Mouse (Mus musculus) MEL (cell line): ENCODE results near the gene Ofcc1. TPM values are rescaled to one million over a fixed set of nuclear protein-coding genes. Genes with fewer than 3 reads are reported as not detected.

ENCODE experiments used
- DNase-seq: peaks from one replicate; pipeline ENCODE4 v3.0.0; 2011; ENCODE audit warnings: low read depth, low spot score
- H3K27ac ChIP-seq: 2 replicates; pipeline ENCODE4 v1.5.1; 2012; ENCODE audit warnings: low read depth, mild to moderate bottlenecking, control low read depth, low read length, moderate library complexity; ENCODE audit not compliant: control insufficient read depth
- H3K27me3 ChIP-seq, 2 experiments: fragments of 150-350 bp in 1 of 2; sonication (generic) in 1 of 2; 2 replicates each; pipeline ENCODE4 v1.6.1; 2012; ENCODE audit warnings: low read length in 2 of 2, mild to moderate bottlenecking in 2 of 2, improper control_type of control experiment in 1 of 2, moderate library complexity in 1 of 2; ENCODE audit not compliant: insufficient read depth in 2 of 2, control insufficient read depth in 1 of 2
- H3K36me3 ChIP-seq, 2 experiments: 2 replicates each; pipeline ENCODE4 v1.6.1; 2012 to 2014; ENCODE audit warnings: low read length in 2 of 2, improper control_type of control experiment in 1 of 2, inconsistent platforms in 1 of 2, mild to moderate bottlenecking in 1 of 2; ENCODE audit not compliant: insufficient read depth in 2 of 2, control insufficient read depth in 1 of 2
- H3K4me1 ChIP-seq, 2 experiments: fragments of 150-350 bp in 1 of 2; sonication (generic) in 1 of 2; 2 replicates each; pipeline ENCODE4 v1.6.1; 2012; ENCODE audit warnings: low read length in 2 of 2, improper control_type of control experiment in 1 of 2, mild to moderate bottlenecking in 1 of 2; ENCODE audit not compliant: insufficient read depth in 2 of 2, control insufficient read depth in 1 of 2
- H3K4me3 ChIP-seq, 2 experiments: fragments of 150-350 bp in 1 of 2; sonication (generic) in 1 of 2; 2 replicates each; pipeline ENCODE4 v1.5.1; 2012; ENCODE audit warnings: low read depth in 2 of 2, low read length in 2 of 2, mild to moderate bottlenecking in 2 of 2, moderate library complexity in 2 of 2, control low read depth in 1 of 2, improper control_type of control experiment in 1 of 2; ENCODE audit not compliant: control insufficient read depth in 1 of 2, insufficient read depth in 1 of 2
- H3K79me2 ChIP-seq: 2 replicates; pipeline ENCODE4 v1.6.1; 2012; ENCODE audit warnings: mild to moderate bottlenecking, low read length, moderate library complexity; ENCODE audit not compliant: control insufficient read depth, poor library complexity, insufficient read depth
- H3K9ac ChIP-seq: 2 replicates; pipeline ENCODE4 v1.6.1; 2012; ENCODE audit warnings: low read depth, mild to moderate bottlenecking, control low read depth, low read length, moderate library complexity; ENCODE audit not compliant: control insufficient read depth, poor library complexity, severe bottlenecking
- H3K9me3 ChIP-seq: fragments of 150-350 bp; sonication (generic); replicated peaks from 2 replicates; pipeline ENCODE4 v1.6.1; 2012; ENCODE audit warnings: mild to moderate bottlenecking, low read length, improper control_type of control experiment, moderate library complexity; ENCODE audit not compliant: insufficient read depth
- CHD1 ChIP-seq: IDR thresholded peaks from 2 replicates; pipeline ENCODE4 v1.6.1; 2012; ENCODE audit warnings: low read depth, mild to moderate bottlenecking, inconsistent platforms, low read length, improper control_type of control experiment
- CHD2 ChIP-seq: IDR thresholded peaks from 2 replicates; pipeline ENCODE4 v1.6.1; 2011; ENCODE audit warnings: low read length, improper control_type of control experiment
- ELF1 ChIP-seq: IDR thresholded peaks from 2 replicates; pipeline ENCODE4 v1.6.1; 2014; ENCODE audit warnings: low read depth, mild to moderate bottlenecking, inconsistent platforms, low read length, improper control_type of control experiment, moderate library complexity
- EP300 ChIP-seq, 2 experiments: IDR thresholded peaks; 2 replicates each; pipeline ENCODE4 v1.6.1; 2011; ENCODE audit warnings: improper control_type of control experiment in 2 of 2, low read length in 2 of 2, low read depth in 1 of 2, mild to moderate bottlenecking in 1 of 2
- ETS1 ChIP-seq: IDR thresholded peaks from 2 replicates; pipeline ENCODE4 v1.6.1; 2012; ENCODE audit warnings: low read depth, mild to moderate bottlenecking, inconsistent platforms, low read length, improper control_type of control experiment, moderate library complexity
- GATA1 ChIP-seq: IDR thresholded peaks from 2 replicates; pipeline ENCODE4 v1.6.1; 2011; ENCODE audit warnings: low read depth, low read length, improper control_type of control experiment
- HCFC1 ChIP-seq: IDR thresholded peaks from 2 replicates; pipeline ENCODE4 v1.6.1; 2012; ENCODE audit warnings: low read depth, mild to moderate bottlenecking, inconsistent platforms, low read length, improper control_type of control experiment, moderate library complexity
- JUND ChIP-seq: IDR thresholded peaks from 2 replicates; pipeline ENCODE4 v1.6.1; 2011; ENCODE audit warnings: low read depth, mild to moderate bottlenecking, improper control_type of control experiment, low read length
- MAX ChIP-seq: IDR thresholded peaks from 2 replicates; pipeline ENCODE4 v1.6.1; 2011; ENCODE audit warnings: low read length, improper control_type of control experiment
- MEF2A ChIP-seq: IDR thresholded peaks from 2 replicates; pipeline ENCODE4 v1.6.1; 2014; ENCODE audit warnings: low read depth, mild to moderate bottlenecking, inconsistent platforms, low read length, improper control_type of control experiment; ENCODE audit not compliant: poor library complexity, insufficient replicate concordance, severe bottlenecking; ENCODE audit errors: extremely low read depth
- MYB ChIP-seq: IDR thresholded peaks from 2 replicates; pipeline ENCODE4 v1.6.1; 2011; ENCODE audit warnings: mild to moderate bottlenecking, low read depth, low read length, improper control_type of control experiment
- NRF1 ChIP-seq: IDR thresholded peaks from 2 replicates; pipeline ENCODE4 v1.6.1; 2014; ENCODE audit warnings: low read depth, mild to moderate bottlenecking, inconsistent platforms, low read length, improper control_type of control experiment, moderate library complexity; ENCODE audit not compliant: poor library complexity, insufficient read depth, severe bottlenecking
- POLR2A ChIP-seq, 2 experiments: IDR thresholded peaks; 2 replicates each; pipeline ENCODE4 v1.6.1; 2011 to 2012; ENCODE audit warnings: low read length in 2 of 2, mild to moderate bottlenecking in 2 of 2, control low read depth in 1 of 2, improper control_type of control experiment in 1 of 2, low read depth in 1 of 2, moderate library complexity in 1 of 2; ENCODE audit not compliant: control insufficient read depth in 1 of 2, insufficient read depth in 1 of 2, poor library complexity in 1 of 2
- POLR2AphosphoS5 ChIP-seq: IDR thresholded peaks from 2 replicates; pipeline ENCODE4 v1.6.1; 2012; ENCODE audit warnings: low read depth, borderline replicate concordance, mild to moderate bottlenecking, inconsistent platforms, low read length, moderate library complexity, mixed read lengths
- RCOR1 ChIP-seq: IDR thresholded peaks from 2 replicates; pipeline ENCODE4 v1.6.1; 2012; ENCODE audit warnings: low read depth, mild to moderate bottlenecking, inconsistent platforms, low read length, improper control_type of control experiment
- SIN3A ChIP-seq: IDR thresholded peaks from 2 replicates; pipeline ENCODE4 v1.6.1; 2012; ENCODE audit warnings: low read length, improper control_type of control experiment, inconsistent platforms
- TBP ChIP-seq: IDR thresholded peaks from 2 replicates; pipeline ENCODE4 v1.8.0; 2011; ENCODE audit warnings: low read depth, low read length, improper control_type of control experiment
- TCF12 ChIP-seq: IDR thresholded peaks from 2 replicates; pipeline ENCODE4 v1.6.1; 2014; ENCODE audit warnings: low read depth, mild to moderate bottlenecking, inconsistent platforms, low read length, improper control_type of control experiment, moderate library complexity
- ZC3H11A ChIP-seq: IDR thresholded peaks from 2 replicates; pipeline ENCODE4 v1.6.1; 2012; ENCODE audit warnings: low read depth, mild to moderate bottlenecking, inconsistent platforms, low read length, improper control_type of control experiment
- ZKSCAN1 ChIP-seq: IDR thresholded peaks from 2 replicates; pipeline ENCODE4 v1.6.1; 2012; ENCODE audit warnings: low read depth, mild to moderate bottlenecking, inconsistent platforms, low read length, improper control_type of control experiment, moderate library complexity
- ZMIZ1 ChIP-seq: IDR thresholded peaks from 2 replicates; pipeline ENCODE4 v1.6.1; 2012; ENCODE audit warnings: low read depth, mild to moderate bottlenecking, inconsistent platforms, low read length, improper control_type of control experiment, moderate library complexity
- ZNF384 ChIP-seq: IDR thresholded peaks from 2 replicates; pipeline ENCODE4 v1.6.1; 2012; ENCODE audit warnings: low read depth, mild to moderate bottlenecking, inconsistent platforms, low read length, improper control_type of control experiment
- polyA plus RNA-seq, 2 experiments: library from polyadenylated mRNA; stranded (reverse) in 1 of 2; unstranded in 1 of 2; fragments of >175 nt in 1 of 2; fragments of >200 nt in 1 of 2; gene quantifications; 2 replicates each; pipeline versions ENCODE4 v1.2.1 to v1.2.4; 2012; ENCODE audit warnings: low replicate concordance in 2 of 2, low read depth in 1 of 2; ENCODE audit not compliant: insufficient read length in 2 of 2, insufficient read depth in 1 of 2, missing spikeins in 1 of 2
- total RNA-seq: library from RNA; depleted of rRNA; stranded (reverse); fragments of 300-350 nt; gene quantifications from 2 replicates; pipeline ENCODE4 v1.2.3, GENCODE M21; 2012

Gene Ofcc1
- total and polyA plus RNA-seq, 3 experiments = not detected

- H3K36me3 ChIP-seq = no peaks in the 10 kb centered on the region
- H3K4me1 ChIP-seq = no peaks in the 10 kb centered on the region
- no peaks in the 10 kb centered on the region for H3K9me3 ChIP-seq
- H3K4me3 ChIP-seq = no peak overlapping the region
- H3K79me2 ChIP-seq = no peaks in the 10 kb centered on the region
- TF ChIP-seq CHD2 (no peak), ZKSCAN1 (no peak), POLR2AphosphoS5 (no peak), JUND (no peak), POLR2A (IDR thresholded peaks at IDR 0.05; ENCODE audit: control insufficient read depth in 1 of 2, insufficient read depth in 1 of 2, low read depth in 1 of 2, low read length in 2 of 2, poor library complexity in 1 of 2) (no peak), ZNF384 (no peak), ELF1 (no peak), GATA1 (no peak)
- DNase-seq = no peak
- H3K9ac ChIP-seq = no peak overlapping the region
- no peaks in the 10 kb centered on the region for H3K27me3 ChIP-seq
- no peak overlapping the region for H3K27ac ChIP-seq
These were observed 75.9 kb downstream of the Ofcc1 start for GRCm38 (mm10) chr13:40285234-40285791.

- Histone ChIP-seq H3K4me1 (no peaks in the 10 kb centered on the region), H3K9me3 (no peaks in the 10 kb centered on the region), H3K9ac (no peak overlapping the region), H3K27me3 (no peaks in the 10 kb centered on the region), H3K79me2 (no peaks in the 10 kb centered on the region), H3K4me3 (no peak overlapping the region), H3K36me3 (no peaks in the 10 kb centered on the region), H3K27ac (no peak overlapping the region)
- no peak for DNase-seq
- TF ChIP-seq ZC3H11A (no peak), ZKSCAN1 (no peak), HCFC1 (no peak), POLR2A (IDR thresholded peaks at IDR 0.05; ENCODE audit: control insufficient read depth in 1 of 2, insufficient read depth in 1 of 2, low read depth in 1 of 2, low read length in 2 of 2, poor library complexity in 1 of 2) (no peak), ZMIZ1 (no peak)
These were observed 80.6 kb downstream of the Ofcc1 start for GRCm38 (mm10) chr13:40280616-40281015.

GRCm38 (mm10) chr13:40267546-40267945 is 93.7 kb downstream of the Ofcc1 start:
- H3K79me2 ChIP-seq = no peaks in the 10 kb centered on the region
- H3K36me3 ChIP-seq = no peaks in the 10 kb centered on the region
- DNase-seq = no peak
- H3K27me3 ChIP-seq = no peaks in the 10 kb centered on the region
- no peaks in the 10 kb centered on the region for H3K9me3 ChIP-seq
- H3K27ac ChIP-seq = no peak overlapping the region
- no peaks in the 10 kb centered on the region for H3K4me1 ChIP-seq
- H3K9ac ChIP-seq = no peak overlapping the region
- TF ChIP-seq TBP = no peak
- TF ChIP-seq MYB = no peak
- no peak for TF ChIP-seq CHD2
- no peak for TF ChIP-seq EP300 (IDR thresholded peaks at IDR 0.05; ENCODE audit: low read depth in 1 of 2, low read length in 2 of 2)
- no peak for TF ChIP-seq CHD1
- TF ChIP-seq MEF2A = no peak
- TF ChIP-seq NRF1 = no peak
- TF ChIP-seq RCOR1 = no peak
- no peak for TF ChIP-seq MAX
- no peak for TF ChIP-seq SIN3A
- no peak for TF ChIP-seq TCF12
- TF ChIP-seq ETS1 = no peak
- no peak overlapping the region for H3K4me3 ChIP-seq
